Comparison of ENCODE assay signal across 25 mouse cellular contexts in genomic region chr2:110871650-110872049, GRCm38 (mm10).
"Had no signal": no experiment of that assay in that cellular context is flagged by ENCODE, and none has a peak within 500 bp of the region (broad histone marks: within the 10 kb centered on the region; RNA-seq: fewer than 3 reads in every experiment).

No protein-coding gene starts in this region.

- H3K4me3 ChIP-seq: heart, adult 2 months; heart, embryonic 13.5 days; heart, embryonic 15.5 days; hindbrain, embryonic 13.5 days; hindbrain, embryonic 15.5 days; kidney, embryonic 15.5 days; limb, embryonic 13.5 days; limb, embryonic 15.5 days; liver, embryonic 12.5 days had no signal

- H3K9me3 ChIP-seq: heart, embryonic 13.5 days; heart, embryonic 15.5 days; hindbrain, embryonic 13.5 days; hindbrain, embryonic 15.5 days; kidney, embryonic 15.5 days; limb, embryonic 13.5 days; limb, embryonic 15.5 days; liver, embryonic 12.5 days had no signal

- H3K4me2 ChIP-seq: heart, embryonic 11.5 days; heart, embryonic 13.5 days; heart, embryonic 15.5 days; hindbrain, embryonic 13.5 days; hindbrain, embryonic 15.5 days; kidney, embryonic 15.5 days; limb, embryonic 13.5 days; limb, embryonic 15.5 days; liver, embryonic 12.5 days had no signal

- H3K36me3 ChIP-seq: heart, embryonic 13.5 days; heart, embryonic 15.5 days; hindbrain, embryonic 13.5 days; hindbrain, embryonic 15.5 days; kidney, embryonic 15.5 days; limb, embryonic 13.5 days; limb, embryonic 15.5 days; liver, embryonic 12.5 days had no signal

- DNase-seq: gastrocnemius, postnatal 14 days; gastrocnemius, postnatal 36 days; heart, adult 11 months; heart, adult 2 months; heart, postnatal 14 days; heart, postnatal 36 days; kidney, adult 11 months; kidney, adult 2 months; kidney, adult 9 months; kidney, postnatal 14 days; kidney, postnatal 36 days; left cerebral cortex, postnatal 4 days had no signal

- H3K27ac ChIP-seq: heart, adult 2 months; heart, embryonic 13.5 days; heart, embryonic 15.5 days; hindbrain, embryonic 13.5 days; hindbrain, embryonic 15.5 days; hindbrain, postnatal 0 days; kidney, embryonic 15.5 days; kidney, postnatal 0 days; limb, embryonic 13.5 days; limb, embryonic 15.5 days; liver, embryonic 12.5 days; liver, embryonic 14.5 days had no signal

- H3K27me3 ChIP-seq: heart, embryonic 13.5 days; heart, embryonic 15.5 days; hindbrain, embryonic 13.5 days; hindbrain, embryonic 15.5 days; kidney, embryonic 15.5 days; limb, embryonic 13.5 days; limb, embryonic 15.5 days; liver, embryonic 12.5 days had no signal

- ATAC-seq: hindbrain, postnatal 0 days; intestine, embryonic 16.5 days; liver, embryonic 12.5 days had no signal

- H3K4me1 ChIP-seq: heart, embryonic 13.5 days; heart, embryonic 15.5 days; hindbrain, embryonic 13.5 days; hindbrain, embryonic 15.5 days; kidney, embryonic 15.5 days; limb, embryonic 13.5 days; limb, embryonic 15.5 days; liver, embryonic 12.5 days had no signal

- H3K9ac ChIP-seq: heart, embryonic 13.5 days; heart, embryonic 15.5 days; hindbrain, embryonic 13.5 days; hindbrain, embryonic 15.5 days; kidney, embryonic 15.5 days; limb, embryonic 13.5 days; limb, embryonic 15.5 days; liver, embryonic 12.5 days; liver, embryonic 14.5 days had no signal
